Mouse (Mus musculus): ENCODE data around the gene Arpp21.

Arpp21 gene

GRCm38 (mm10) chr9:112235696-112236397 is at the start of gene Arpp21:
Gene Arpp21, minus strand, starts transcription at chr9:112235938.
- no peak for DNase-seq

GRCm38 (mm10) chr9:112272426-112272969 is 36.8 kb upstream of the Arpp21 start:
- no peak for DNase-seq

GRCm38 (mm10) chr9:112264982-112265641 is 29.4 kb upstream of the Arpp21 start:
- no peak for DNase-seq

- DNase-seq = no peak
Measured at GRCm38 (mm10) chr9:112261986-112262901, 26.5 kb upstream of the Arpp21 start.

GRCm38 (mm10) chr9:112261556-112261955 is 25.8 kb upstream of the Arpp21 start:
- no peak for DNase-seq

GRCm38 (mm10) chr9:112260696-112261095 is 25.0 kb upstream of the Arpp21 start:
- no peak for DNase-seq

- DNase-seq = no peak
Measured at GRCm38 (mm10) chr9:112258560-112258959, 22.8 kb upstream of the Arpp21 start.

- DNase-seq = no peak
Measured at GRCm38 (mm10) chr9:112255971-112256370, 20.2 kb upstream of the Arpp21 start.

GRCm38 (mm10) chr9:112253730-112254129 is 18.0 kb upstream of the Arpp21 start:
- no peak for DNase-seq

- DNase-seq = no peak
Measured at GRCm38 (mm10) chr9:112251857-112252256, 16.1 kb upstream of the Arpp21 start.

- no peak for DNase-seq
Measured at GRCm38 (mm10) chr9:112251339-112251738, 15.6 kb upstream of the Arpp21 start.

- no peak for DNase-seq
Measured at GRCm38 (mm10) chr9:112249753-112250152, 14.0 kb upstream of the Arpp21 start.

- no peak for DNase-seq
Measured at GRCm38 (mm10) chr9:112247183-112247582, 11.4 kb upstream of the Arpp21 start.

GRCm38 (mm10) chr9:112238168-112238567 is 2.4 kb upstream of the Arpp21 start:
- DNase-seq = no peak

GRCm38 (mm10) chr9:112236551-112236950 is 813 bp upstream of the Arpp21 start:
- DNase-seq = no peak

- DNase-seq = no peak
Measured at GRCm38 (mm10) chr9:112235041-112235695, 570 bp downstream of the Arpp21 start.

GRCm38 (mm10) chr9:112234505-112235024 is 1.2 kb downstream of the Arpp21 start:
- DNase-seq = no peak

GRCm38 (mm10) chr9:112233822-112234504 is 1.8 kb downstream of the Arpp21 start:
- no peak for DNase-seq

- no peak for DNase-seq
Measured at GRCm38 (mm10) chr9:112233378-112233777, 2.4 kb downstream of the Arpp21 start.

GRCm38 (mm10) chr9:112231935-112232575 is 3.7 kb downstream of the Arpp21 start:
- DNase-seq = no peak

GRCm38 (mm10) chr9:112231383-112231782 is 4.4 kb downstream of the Arpp21 start:
- no peak for DNase-seq
